Mouse (Mus musculus) heart, adult 18-20 months (tissue): Measurements from ENCODE around the gene Ppp6r2. TPM values are rescaled to one million over a fixed set of nuclear protein-coding genes. Genes with fewer than 3 reads are reported as not detected.
A peak's percentile ranks its signal among the peaks of the same experiment; 100 is the strongest.

Experiments
- DNase-seq, 2 experiments: peaks; one replicate each; pipeline ENCODE4 v3.0.0; 2021 to 2022; ENCODE audit warnings: mixed read lengths in 1 of 2
- total RNA-seq, 2 experiments: library from RNA; stranded (reverse); gene quantifications; 2 replicates each; pipeline ENCODE4 v1.2.3; 2021

Ppp6r2 gene
- total RNA-seq, 2 experiments from 2014 or later = 75.1 to 76.9 TPM

DNA sequence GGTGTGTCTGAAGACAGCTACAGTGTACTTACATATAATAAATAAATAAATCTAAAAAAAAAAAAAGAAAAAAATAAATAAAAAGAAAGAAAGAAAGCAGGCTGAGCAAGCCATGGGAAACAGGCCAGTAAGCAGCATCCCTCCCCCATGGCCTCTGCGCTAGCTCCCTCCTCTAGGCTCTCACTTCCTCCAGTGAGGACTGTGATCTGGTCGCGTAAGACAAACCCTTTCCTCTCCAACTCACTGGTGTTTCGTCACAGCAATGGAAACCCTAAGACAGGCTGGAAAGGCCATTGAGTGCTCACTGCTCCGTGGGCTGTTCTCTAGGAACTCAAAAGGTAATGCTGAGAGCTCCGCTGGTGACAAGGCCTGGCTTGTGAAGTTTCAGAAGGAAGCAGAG is 37.7 kb downstream of the Ppp6r2 start:
- no peak for DNase-seq

DNA sequence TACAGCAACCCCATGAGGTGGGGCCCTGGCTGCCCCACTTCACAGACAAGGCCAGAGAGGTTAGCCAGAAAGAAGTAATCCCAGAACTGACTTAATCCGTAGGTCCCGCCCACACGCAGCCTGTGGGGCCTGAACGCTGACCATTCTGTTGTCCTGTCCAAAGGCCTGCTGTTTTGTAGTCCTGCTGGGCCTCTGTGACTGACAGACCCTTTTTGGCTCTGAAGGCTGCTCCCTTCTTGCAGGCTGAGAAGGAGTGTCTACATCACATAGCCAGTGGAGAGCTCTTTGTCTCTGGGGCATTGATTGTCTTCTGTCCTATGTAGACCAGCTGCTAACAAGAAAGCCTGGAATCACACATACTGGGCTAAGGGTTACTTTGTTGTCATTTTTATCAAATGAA is 44.0 kb downstream of the Ppp6r2 start:
- DNase-seq = peak in 1 of 2 experiments; percentile 24

DNA sequence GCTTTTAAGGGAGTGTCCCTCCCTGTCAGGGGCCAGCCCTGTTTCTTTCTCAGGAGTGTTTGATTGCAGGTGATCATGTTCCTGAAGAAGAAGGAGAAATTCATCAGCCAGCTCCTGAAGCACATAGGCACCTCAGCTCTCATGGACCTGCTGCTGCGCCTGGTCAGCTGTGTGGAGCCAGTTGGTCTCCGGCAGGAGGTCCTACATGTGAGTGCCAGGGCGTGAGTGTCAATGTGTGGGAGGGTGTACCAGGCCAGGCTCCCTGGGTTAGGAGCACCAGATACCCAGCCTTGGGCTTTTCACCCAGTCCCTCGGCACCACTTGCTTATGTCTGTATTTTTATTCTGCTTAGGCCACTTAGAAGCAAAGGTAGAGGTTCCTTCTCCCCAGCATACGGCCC is 47.6 kb downstream of the Ppp6r2 start:
- DNase-seq = no peak

DNA sequence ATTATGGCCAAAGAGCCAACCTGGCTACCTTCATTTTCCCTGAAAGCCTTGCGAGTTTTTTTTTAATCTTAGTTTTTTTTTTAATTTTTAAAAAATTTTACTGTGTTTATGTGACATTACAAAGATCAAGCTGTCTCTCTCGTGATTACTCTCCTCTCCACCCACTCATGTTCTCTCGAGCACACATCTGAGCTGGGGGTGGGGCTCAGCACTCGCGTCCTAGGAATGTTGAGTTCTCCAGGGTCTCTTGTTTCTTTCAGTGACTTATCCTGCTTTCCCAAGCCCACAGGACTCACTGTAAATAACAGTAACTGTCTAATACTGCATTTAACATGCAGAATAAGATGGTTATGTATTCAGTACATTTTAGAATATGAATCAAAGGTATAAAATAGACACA is 53.1 kb downstream of the Ppp6r2 start:
- no peak for DNase-seq

DNA sequence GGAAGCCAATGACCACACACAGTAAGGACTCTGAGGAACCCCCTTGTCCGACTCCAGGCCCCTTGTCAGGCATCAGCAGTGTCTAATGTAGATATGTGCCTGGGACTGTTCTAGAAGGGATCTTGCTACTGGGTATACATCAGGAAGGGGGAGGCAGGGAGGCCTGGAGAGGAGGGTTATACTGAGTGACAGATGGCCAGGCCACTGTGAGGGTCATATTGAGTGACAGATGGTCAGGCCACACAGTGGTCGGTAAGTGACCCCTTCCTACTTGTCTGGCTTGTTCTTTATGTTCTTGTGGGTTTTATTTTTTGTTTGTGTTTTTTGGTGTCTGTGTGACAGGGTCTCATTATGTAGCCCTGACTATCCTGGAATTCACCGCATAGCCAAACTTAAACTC is 64.1 kb downstream of the Ppp6r2 start:
- no peak for DNase-seq

DNA sequence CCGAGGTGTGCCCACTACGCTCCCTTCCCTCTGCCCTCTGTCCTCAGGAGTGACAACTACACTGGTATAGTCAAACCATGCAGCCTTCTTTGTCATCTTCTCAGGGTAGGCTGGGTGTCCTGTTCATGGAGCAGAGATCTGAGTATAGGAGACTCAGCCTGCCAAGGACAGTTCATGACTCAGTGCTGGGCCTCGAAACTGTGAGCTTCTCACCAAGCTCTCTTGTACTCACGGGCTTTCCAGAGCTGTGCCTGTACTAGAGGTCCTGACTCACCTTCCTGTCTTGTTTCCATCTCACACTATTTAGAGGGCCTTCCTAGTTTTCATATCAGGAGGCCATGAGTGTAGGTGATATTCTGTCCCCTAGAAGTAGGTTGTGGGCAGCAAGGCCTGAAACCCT is 66.0 kb downstream of the Ppp6r2 start:
- no peak for DNase-seq

DNA sequence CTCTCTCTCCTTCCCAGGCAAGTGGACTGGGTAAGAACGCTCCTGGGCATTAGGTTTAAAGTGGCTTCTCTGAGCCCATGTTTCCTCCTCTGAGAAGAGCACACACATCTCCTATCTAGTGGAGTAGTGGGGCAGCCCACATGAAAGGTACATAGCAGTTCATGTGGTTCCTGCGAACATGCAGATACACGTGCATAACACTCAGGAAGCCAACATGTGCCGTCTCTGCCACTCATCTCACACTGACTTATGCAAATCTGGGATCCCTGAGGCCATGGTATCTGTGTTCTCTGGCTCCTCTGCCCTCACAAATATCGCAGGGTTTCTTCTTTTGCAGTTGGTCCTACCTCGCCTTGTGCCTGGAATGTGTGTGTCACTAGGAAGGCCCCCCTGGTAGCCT is 71.2 kb downstream of the Ppp6r2 start:
- DNase-seq = no peak

DNA sequence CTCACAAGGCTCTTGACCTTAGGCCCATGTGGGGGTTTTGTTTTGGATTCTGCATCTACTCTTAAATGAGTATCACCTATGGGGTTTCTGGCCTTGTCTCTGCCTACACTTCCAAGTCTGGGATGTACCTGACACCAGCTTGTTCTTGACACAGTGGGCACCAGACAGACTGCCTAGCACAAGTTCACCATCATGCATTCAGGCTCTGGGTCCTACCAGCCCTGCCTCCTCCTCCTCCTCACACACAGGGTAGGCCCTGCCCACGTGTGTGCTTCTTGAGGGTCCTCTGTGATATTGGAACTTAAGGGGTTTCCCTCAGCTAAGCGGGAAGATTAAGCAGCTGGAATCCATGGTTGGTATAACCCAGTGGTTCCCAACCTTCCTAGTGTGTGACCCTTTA is 72.7 kb downstream of the Ppp6r2 start:
- no peak for DNase-seq

DNA sequence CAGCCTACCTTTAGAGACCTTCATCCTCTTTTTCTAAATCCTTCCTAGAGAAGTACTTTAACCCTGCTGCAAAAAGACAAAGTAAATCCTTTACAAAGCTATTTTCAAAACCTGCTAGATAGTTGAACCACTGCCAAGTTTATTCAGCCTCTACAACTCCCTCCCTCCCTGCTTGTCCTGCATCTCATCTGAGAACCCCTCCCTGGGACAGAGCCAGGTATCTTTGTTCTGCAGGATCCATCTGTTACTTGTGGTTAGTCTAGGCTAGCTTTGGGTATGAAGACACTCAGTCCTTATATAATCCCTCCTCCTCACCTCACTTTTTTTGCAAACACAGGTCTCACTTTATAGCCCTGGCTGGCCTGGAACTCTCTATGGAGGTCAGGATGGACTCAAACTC is 73.7 kb downstream of the Ppp6r2 start:
- DNase-seq = no peak

DNA sequence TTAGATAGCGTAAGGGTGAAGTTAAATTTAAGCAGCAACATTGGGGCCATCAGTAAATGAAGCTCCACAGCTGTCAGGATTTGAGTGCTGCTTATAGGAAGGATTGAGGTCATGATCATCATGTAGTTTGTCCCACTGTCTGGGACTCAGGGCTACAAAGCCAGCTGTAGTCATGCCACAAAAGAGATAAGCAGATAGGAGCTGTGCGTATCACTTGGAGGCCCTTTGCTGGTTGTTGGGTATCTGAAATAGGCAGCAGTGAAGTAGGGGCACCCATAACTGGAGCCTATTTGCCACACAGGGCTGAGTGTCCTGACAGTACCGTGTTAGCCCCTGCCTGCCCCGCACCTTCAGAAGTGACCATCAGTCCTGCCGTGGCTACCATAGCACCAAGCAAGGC is 74.1 kb downstream of the Ppp6r2 start:
- no peak for DNase-seq

DNA sequence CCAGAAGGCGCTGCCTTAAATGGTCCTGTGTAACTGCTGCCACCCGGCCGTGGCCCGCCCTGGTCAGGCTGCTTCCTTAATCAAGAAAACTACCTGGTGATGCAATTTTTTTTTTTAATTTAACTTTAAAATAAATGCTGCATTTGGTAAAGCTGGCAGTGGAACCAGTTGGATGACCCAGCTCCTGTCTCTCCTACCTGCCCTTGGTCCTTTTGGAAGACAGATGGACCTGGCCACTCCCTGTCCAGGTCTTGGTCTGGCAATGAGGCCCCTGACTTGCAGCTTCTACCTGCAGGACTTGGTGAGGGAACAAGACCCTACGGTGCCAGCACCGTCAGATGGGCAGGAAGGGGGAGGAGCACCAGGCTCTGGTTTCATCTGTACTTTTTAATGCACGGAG is 74.8 kb downstream of the Ppp6r2 start:
- DNase-seq = no peak

DNA sequence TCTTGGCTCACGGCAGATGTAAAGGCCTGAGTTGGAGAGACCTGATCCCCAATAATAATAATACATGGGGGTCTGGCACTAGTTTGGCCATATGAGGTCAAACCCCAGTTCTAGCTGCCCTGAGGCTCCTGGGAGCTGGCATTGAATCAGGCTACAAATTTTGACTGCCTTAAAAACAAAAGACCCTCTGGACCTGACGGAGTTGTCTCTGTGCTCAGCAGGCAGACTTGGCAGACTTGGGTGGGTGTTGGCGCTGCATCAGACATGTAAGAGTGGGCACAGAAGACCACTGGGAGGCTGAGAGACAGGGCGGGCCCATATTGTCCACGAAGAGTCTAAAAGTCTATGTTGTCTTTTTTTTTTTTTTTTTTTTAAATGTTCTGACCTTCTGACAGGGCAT is 75.2 kb downstream of the Ppp6r2 start:
- no peak for DNase-seq

DNA sequence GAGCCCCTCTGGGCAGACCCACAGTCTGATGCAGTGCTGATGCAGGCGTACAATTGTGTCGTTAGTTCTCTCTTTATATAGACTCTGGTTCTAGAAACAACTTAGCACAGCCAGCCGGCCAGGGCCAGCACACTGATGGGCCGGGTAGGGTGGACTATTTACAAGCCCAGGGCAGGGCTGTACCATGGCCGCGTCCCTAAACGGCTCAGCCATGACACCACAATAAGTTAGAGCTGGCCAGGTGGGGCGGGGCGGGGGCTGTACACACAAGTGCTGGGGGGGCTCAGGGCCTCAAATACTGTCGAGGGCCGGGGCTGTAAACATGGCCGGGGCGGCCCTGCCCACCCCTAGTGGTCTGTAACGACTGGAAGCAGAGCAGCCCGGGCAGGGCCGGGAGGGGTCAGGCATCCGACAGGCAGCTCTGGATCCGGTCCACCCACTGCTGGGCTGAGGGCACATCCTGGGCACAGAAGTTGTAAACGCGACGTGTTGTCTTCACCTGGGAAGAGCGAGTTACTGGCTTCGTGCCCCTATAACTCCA is 76.9 kb downstream of the Ppp6r2 start:
- no peak for DNase-seq

DNA sequence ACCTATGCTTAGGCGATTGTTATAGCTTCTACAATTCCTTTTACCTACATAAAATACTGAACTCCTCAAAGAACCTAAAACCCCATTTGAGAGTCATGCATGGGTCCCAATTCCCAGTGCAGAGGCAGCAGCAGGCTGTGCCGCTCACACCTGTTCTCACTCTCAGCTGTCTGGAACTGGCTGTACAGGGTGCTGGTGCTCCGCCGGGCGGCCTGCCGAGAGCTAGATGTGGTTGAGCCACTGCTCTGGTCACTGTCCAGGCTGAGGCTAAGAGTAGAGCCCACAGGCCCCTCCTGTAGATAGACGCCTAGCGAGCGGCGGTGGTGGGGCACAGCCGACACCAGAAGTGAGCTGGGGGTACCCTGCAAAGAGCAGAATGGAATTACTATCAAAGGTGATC is 78.1 kb downstream of the Ppp6r2 start:
- DNase-seq = no peak

DNA sequence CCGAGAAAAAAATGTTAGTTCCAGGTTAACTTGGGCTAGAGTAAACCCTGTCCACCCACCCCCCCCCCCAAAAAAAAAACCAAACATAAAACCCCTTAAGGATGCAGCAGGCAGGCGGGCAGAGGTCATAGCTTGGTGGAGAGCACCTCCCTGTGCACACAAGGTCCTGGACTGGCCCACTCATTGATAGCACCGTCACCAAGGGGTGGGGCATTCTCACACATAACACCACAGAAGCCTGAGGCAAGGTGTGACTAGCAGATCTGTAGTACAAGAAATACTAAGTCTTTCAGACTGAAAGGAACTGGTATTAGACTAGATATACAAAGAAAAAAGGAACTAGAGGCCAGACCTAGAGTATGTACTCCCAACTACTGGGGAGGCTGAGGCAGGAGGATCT is 80.2 kb downstream of the Ppp6r2 start:
- no peak for DNase-seq

DNA sequence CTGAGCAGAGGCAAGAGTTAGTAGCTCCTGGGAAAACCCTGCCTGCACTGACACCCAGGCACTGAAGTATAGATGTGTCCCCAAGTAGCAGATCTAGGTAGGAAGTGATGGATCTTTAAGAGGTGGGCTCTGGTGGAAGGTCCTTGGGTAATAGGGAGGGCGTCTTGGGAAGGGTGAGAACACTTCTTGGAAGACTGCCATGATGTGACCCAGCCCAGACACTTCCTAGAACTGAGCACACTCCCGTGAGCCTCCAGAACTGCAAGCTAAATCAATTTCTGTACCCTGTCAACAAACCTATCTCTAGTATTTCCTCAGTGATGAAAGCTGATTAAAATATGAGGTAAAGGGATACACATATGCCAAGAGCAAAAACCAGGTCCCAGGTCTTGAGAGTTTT is 81.4 kb downstream of the Ppp6r2 start:
- no peak for DNase-seq

DNA sequence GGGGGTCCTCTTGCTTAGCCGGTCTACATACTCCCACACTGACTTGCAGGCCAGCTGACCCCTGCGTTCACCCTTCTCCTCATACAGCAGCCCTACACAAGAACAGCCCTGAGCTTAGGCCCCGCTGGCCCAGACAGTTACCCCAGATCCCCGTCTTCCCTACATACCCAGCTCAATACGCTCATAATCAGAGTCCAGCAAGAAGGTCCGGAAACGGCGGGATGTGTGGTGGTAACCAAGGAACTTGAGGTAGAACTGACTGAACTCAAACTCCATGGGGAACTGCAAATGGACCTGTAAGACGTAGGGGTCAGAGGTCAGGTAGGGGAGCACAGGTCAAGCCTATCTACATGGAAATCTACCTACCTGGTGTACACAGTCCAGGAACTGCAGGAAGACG is 82.4 kb downstream of the Ppp6r2 start:
- no peak for DNase-seq

DNA sequence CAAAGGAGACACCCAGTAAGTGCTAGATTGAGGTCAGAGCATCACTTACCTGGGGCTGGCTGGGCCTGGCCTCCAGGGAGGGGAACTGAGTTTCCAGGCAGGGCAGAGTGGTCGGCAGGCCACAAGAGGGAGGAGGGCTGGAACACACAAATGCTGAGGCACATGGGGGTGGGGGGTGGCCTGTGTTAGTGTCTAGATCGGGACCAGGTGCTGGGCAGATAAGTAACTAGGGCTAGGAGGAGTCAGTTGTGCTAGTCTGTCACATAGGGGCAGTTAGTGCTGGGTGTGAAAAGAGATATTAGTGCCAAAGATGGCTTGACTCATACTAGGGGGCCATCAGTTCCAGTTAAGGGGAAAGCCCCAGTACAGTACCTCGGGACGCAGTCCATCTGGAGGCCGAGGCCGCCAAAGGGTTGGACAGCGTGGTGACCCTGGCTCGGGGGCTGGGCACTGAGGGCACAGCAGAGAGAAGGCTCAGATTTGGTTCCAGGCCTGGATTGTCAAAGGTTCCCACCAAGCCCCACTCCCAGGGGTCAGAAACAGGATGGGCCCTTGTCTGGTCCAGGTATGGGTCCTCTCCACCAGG is 84.3 kb downstream of the Ppp6r2 start:
- no peak for DNase-seq

DNA sequence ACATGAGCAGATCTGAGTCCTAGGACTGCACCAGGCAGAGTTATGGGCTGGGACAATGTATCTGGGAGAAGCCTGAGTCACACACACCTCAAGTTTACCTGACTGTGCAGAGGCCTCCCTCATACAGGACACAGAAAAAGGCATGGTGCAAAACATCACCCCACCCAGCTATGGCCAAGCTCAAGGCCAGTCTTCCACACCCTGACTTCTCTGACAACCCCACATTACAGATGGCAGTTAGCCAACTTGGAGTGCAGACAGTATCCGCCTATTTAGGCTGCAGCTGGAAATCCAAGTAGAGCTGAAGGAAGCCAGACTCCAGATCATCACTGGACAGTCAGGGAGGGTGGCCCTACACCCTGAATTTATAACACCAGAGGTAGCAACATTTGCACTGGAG is 85.1 kb downstream of the Ppp6r2 start:
- DNase-seq = peak; percentile 66 to 78

DNA sequence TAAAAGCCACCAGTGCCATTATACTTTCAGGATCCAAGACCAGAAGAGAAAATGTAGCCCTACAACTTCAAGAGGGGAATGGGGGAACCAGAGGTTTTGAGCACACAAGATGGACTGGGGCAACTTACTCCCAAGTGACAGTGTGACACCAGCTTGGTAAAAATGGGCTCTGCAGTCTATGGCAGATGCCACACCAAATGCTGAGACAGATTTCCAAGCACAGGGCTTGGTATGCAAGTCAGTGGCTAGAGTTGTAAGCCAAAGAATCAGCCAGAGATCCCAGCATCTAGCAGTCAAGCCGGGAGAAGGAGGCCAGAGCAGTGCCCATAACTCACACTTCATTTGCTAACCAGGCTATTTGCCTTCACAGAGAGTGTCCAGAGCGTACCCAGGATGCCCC is 86.3 kb downstream of the Ppp6r2 start:
- no peak for DNase-seq

DNA sequence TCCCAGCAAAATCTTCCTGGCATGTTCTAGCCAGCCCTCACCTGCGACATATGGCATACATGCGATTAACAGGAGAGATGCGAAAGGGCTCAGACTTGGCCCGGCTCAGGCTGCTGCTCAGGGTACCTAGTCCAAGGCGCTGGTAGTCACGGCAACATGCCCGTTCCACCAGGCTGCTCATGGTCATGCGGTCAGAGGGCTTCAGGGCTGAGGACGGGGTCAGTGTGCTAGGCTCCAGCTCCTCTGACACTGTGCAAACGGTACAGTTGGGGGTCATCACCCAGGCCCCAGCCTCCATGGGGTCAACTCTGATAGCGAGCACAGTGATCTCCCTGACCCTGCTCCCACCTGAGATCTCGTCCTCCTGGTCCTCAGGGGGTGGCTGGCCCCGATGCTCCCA is 88.8 kb downstream of the Ppp6r2 start:
- no peak for DNase-seq

DNA sequence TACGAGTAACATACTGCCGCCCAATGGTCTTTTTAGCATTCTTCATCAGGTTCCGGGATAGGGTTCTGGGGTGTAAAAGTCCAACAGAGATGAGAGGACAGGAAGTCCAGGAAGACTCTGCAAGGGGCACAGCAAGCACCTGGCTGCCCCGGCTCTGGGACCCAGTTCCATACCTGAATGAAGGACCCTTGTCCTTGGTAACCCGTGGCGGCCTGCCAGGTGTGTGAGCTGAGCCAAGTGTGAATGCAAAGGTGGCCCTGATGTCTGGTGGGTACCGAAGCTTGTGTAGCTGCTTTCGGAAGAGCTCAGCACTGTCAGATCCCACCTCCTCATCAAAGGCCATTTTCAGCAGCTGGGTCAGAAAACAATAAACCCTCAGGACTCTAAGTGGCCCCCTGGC is 89.2 kb downstream of the Ppp6r2 start:
- DNase-seq = no peak

DNA sequence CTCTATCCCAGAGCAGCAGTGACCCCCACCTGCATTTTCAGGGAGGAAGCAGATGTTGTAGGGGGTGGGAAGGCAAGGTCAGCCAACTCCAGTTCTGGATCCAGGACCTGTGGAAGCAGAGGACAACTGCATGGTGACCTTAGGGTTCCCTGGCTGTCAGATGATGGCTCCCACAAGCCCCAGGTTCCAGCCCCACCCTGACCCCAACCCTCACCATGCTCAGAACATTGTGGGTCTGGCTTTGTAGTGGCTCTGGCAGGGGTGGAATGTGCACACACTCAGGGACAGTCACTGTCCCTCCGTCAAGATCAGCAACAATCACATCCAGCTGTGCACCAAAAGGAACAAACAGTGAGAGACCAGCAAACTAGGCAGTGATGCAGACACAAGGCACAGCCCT is 94.6 kb downstream of the Ppp6r2 start:
- DNase-seq = no peak

DNA sequence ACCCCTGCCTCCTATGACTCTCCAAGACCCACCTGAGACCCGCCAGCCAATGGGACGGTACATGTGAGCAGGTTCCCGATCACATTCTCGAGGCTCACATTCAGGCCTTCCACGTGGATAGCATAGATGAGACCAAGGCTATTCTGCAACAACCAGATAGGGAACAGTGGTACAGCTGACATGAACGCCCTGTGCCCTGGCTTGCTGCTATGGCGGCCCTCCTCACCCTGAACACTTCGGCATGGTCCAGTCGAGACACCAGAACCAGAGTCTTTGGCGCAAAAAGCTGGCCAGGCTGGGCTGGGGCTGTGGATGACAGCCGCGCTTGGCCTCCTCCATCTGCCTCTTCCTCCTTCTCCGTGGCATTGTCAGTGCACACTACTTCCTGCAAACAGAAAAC is 96.1 kb downstream of the Ppp6r2 start:
- no peak for DNase-seq
